In genomic region chr10:118412774-118413173, GRCm38 (mm10) we compare ENCODE assay signal across 24 mouse cellular contexts. TPM values are rescaled to one million over a fixed set of nuclear protein-coding genes. Genes with fewer than 3 reads are reported as not detected.
"Had no signal": no experiment of that assay in that cellular context is flagged by ENCODE, and none has a peak within 500 bp of the region (broad histone marks: within the 10 kb centered on the region; RNA-seq: fewer than 3 reads in every experiment).

No protein-coding gene starts in this region.

- H3K9me3 ChIP-seq: limb, embryonic 12.5 days; limb, embryonic 15.5 days; megakaryocyte, embryonic 14.5 days; midbrain, embryonic 10.5 days; midbrain, embryonic 15.5 days had no signal

- H3K4me2 ChIP-seq: limb, embryonic 12.5 days; limb, embryonic 15.5 days; liver, embryonic 11.5 days; lung, embryonic 14.5 days; midbrain, embryonic 15.5 days had no signal

- H3K4me1 ChIP-seq: limb, embryonic 12.5 days; limb, embryonic 15.5 days; megakaryocyte, embryonic 14.5 days; midbrain, embryonic 15.5 days had no signal

- H3K9ac ChIP-seq: limb, embryonic 12.5 days; limb, embryonic 15.5 days; liver, embryonic 14.5 days; liver, postnatal 0 days; lung, embryonic 14.5 days; midbrain, embryonic 15.5 days had no signal

- H3K36me3 ChIP-seq: limb, embryonic 12.5 days; limb, embryonic 15.5 days; midbrain, embryonic 10.5 days; midbrain, embryonic 15.5 days had no signal

- ATAC-seq: intestine, embryonic 16.5 days; liver, postnatal 0 days; lung, postnatal 0 days; midbrain, embryonic 15.5 days had no signal

- DNase-seq: kidney, adult 2 months; kidney, postnatal 25 days; left cerebral cortex, postnatal 4 days; liver, postnatal 0 days; lung, embryonic 14.5 days; thymus, adult 18-20 months; thymus, postnatal 14 days had no signal

- H3K27me3 ChIP-seq: limb, embryonic 12.5 days; limb, embryonic 15.5 days; megakaryocyte, embryonic 14.5 days; midbrain, embryonic 15.5 days had no signal

- H3K4me3 ChIP-seq: limb, embryonic 12.5 days; limb, embryonic 15.5 days; megakaryocyte, embryonic 14.5 days; midbrain, embryonic 10.5 days; midbrain, embryonic 15.5 days had no signal

- H3K27ac ChIP-seq: kidney, postnatal 0 days; limb, embryonic 12.5 days; limb, embryonic 15.5 days; liver, embryonic 14.5 days; macrophage; midbrain, embryonic 10.5 days; midbrain, embryonic 15.5 days had no signal

RNA-seq across cellular contexts. Expression of gene Ifng, which starts 28.1 kb away (rescaled TPM):
- polyA plus RNA-seq: intestine, embryonic 16.5 days; kidney, adult 2 months; kidney, embryonic 14.5 days; kidney, postnatal 0 days; limb, embryonic 12.5 days; limb, embryonic 15.5 days; liver, embryonic 11.5 days; liver, embryonic 14.5 days; liver, postnatal 0 days; lung, embryonic 14.5 days; macrophage; midbrain, embryonic 10.5 days; midbrain, embryonic 15.5 days; neural tube, embryonic 11.5 days; neural tube, embryonic 14.5 days; small intestine, adult 2 months; stomach, embryonic 16.5 days; testis, adult 2 months had no signal

RNA-seq across cellular contexts. Expression of gene Gm9049, which starts 58.9 kb away (rescaled TPM):
- polyA plus RNA-seq: kidney, adult 2 months; kidney, embryonic 14.5 days; limb, embryonic 12.5 days; liver, embryonic 11.5 days; liver, postnatal 0 days; lung, embryonic 14.5 days; lung, postnatal 0 days; midbrain, embryonic 15.5 days; neural tube, embryonic 11.5 days; neural tube, embryonic 14.5 days; small intestine, adult 2 months; stomach, embryonic 16.5 days; testis, adult 2 months had no signal
